Mouse (Mus musculus) midbrain, embryonic 11.5 days (tissue): Measurements from ENCODE around the gene Prtn3. TPM values are rescaled to one million over a fixed set of nuclear protein-coding genes. Genes with fewer than 3 reads are reported as not detected.

Experiments
- ATAC-seq: fragments of 200-750 bp; cut with Nextera tagmentation; 2 replicates; pipeline ENCODE4 v1.8.0; 2017; ENCODE audit warnings: moderate TSS enrichment, moderate library complexity; ENCODE audit not compliant: low FRiP score
- DNase-seq: peaks from one replicate; pipeline ENCODE4 v3.0.0; 2015; ENCODE audit warnings: low spot score; ENCODE audit errors: missing footprints
- H3K27ac ChIP-seq: fragments of 300-500 bp; sonication (generic); 2 replicates; pipeline ENCODE4 v1.5.1; 2014; ENCODE audit warnings: low read depth, low read length
- H3K27me3 ChIP-seq: fragments of 300-500 bp; sonication (generic); 2 replicates; pipeline ENCODE4 v1.6.1; 2014; ENCODE audit warnings: mild to moderate bottlenecking, low read length, moderate library complexity, mixed read lengths; ENCODE audit not compliant: control insufficient read depth, insufficient read depth
- H3K36me3 ChIP-seq: fragments of 300-500 bp; sonication (generic); 2 replicates; pipeline ENCODE4 v1.6.1; 2014; ENCODE audit warnings: mild to moderate bottlenecking, low read length, moderate library complexity, mixed read lengths; ENCODE audit not compliant: control insufficient read depth, insufficient read depth
- H3K4me1 ChIP-seq: fragments of 300-500 bp; sonication (generic); 2 replicates; pipeline ENCODE4 v1.6.1; 2014; ENCODE audit warnings: low read length; ENCODE audit not compliant: control insufficient read depth, insufficient read depth
- H3K4me2 ChIP-seq: fragments of 300-500 bp; sonication (generic); 2 replicates; pipeline ENCODE4 v1.6.1; 2014; ENCODE audit warnings: mild to moderate bottlenecking, moderate library complexity
- H3K4me3 ChIP-seq: fragments of 300-500 bp; sonication (generic); 2 replicates; pipeline ENCODE4 v1.5.1; 2014; ENCODE audit warnings: low read depth, low read length
- H3K9ac ChIP-seq: fragments of 300-500 bp; sonication (generic); 2 replicates; pipeline ENCODE4 v1.6.1; 2014; ENCODE audit warnings: low read length
- H3K9me3 ChIP-seq: fragments of 300-500 bp; sonication (generic); 2 replicates; pipeline ENCODE4 v1.6.1; 2016; ENCODE audit warnings: low read length; ENCODE audit not compliant: control insufficient read depth
- WGBS: fragments of 180-500 bp; shearing (Covaris S2); extraction: QIAGEN DNeasy Blood & Tissue Kit; methylation state at CpG from one replicate; pipeline ENCODE4 v1.1.7; 2014; 5-methylcytosine and 5-hydroxymethylcytosine counted together
- polyA plus RNA-seq: library from polyadenylated mRNA; unstranded; fragments of >200 nt; fragmentation: Nextera tagmentation; extraction: Ambion mirVana; gene quantifications from 2 replicates; pipeline ENCODE4 v1.2.1, GENCODE M21; 2014

Gene Prtn3
- polyA plus RNA-seq, 1 experiment from 2014 or later, result 11.9 TPM

- peak; percentile 89 for DNase-seq
- Histone ChIP-seq H3K27ac (no peak overlapping the region), H3K9me3 (no peaks in the 10 kb centered on the region), H3K4me1 (peaks cover 33% of the 10 kb centered on the region), H3K27me3 (peaks cover 60% of the 10 kb centered on the region), H3K36me3 (no peaks in the 10 kb centered on the region), H3K9ac (no peak overlapping the region), H3K4me2 (peak overlapping the region; percentile 6; the same call in 1 of the 2 replicates), H3K4me3 (no peak overlapping the region)
- no peak for ATAC-seq
- WGBS, result 4% methylated on average over 30 of the region's 35 CpGs
These were observed 44.2 kb downstream of the Prtn3 start for GRCm38 (mm10) chr10:79918231-79919078.

GRCm38 (mm10) chr10:79919251-79919849 is 45.1 kb downstream of the Prtn3 start:
- Histone ChIP-seq H3K27me3 (peaks cover 60% of the 10 kb centered on the region), H3K4me2 (0 out of 2 replicates have a peak overlapping the region, but pooled peaks have one; percentile 1), H3K9ac (no peak overlapping the region), H3K27ac (no peak overlapping the region), H3K4me3 (0 out of 2 replicates have a peak overlapping the region, but pooled peaks have one; percentile 1), H3K36me3 (no peaks in the 10 kb centered on the region), H3K4me1 (peaks cover 29% of the 10 kb centered on the region), H3K9me3 (no peaks in the 10 kb centered on the region)
- 4% methylated on average over 21 of the region's 21 CpGs for WGBS
- DNase-seq (no peak), ATAC-seq (no peak)

- Histone ChIP-seq H3K4me2 (no peak overlapping the region; the same call in 1 of the 2 replicates), H3K4me3 (0 out of 2 replicates have a peak overlapping the region, but pooled peaks have one; percentile 2), H3K27me3 (peaks cover 60% of the 10 kb centered on the region), H3K9ac (peak overlapping the region; percentile 12; the same call in 1 of the 2 replicates), H3K36me3 (no peaks in the 10 kb centered on the region), H3K9me3 (no peaks in the 10 kb centered on the region), H3K27ac (no peak overlapping the region), H3K4me1 (peaks cover 27% of the 10 kb centered on the region)
- DNase-seq (peak; percentile 91), ATAC-seq (peak; percentile 39)
- WGBS, result 15% methylated on average over 26 of the region's 26 CpGs
These were observed 46.0 kb downstream of the Prtn3 start for GRCm38 (mm10) chr10:79920056-79920890.

GRCm38 (mm10) chr10:79920958-79921535 is 46.8 kb downstream of the Prtn3 start, which contains the start of gene R3hdm4:
R3hdm4 (minus strand) TSS chr10:79921208.
- peak within 1 kb of the TSS; percentile 20 for H3K9ac ChIP-seq
- H3K27me3 ChIP-seq, result peaks cover 62% of the 10 kb centered on the region
- H3K4me3 ChIP-seq, result peak within 1 kb of the TSS; percentile 15
- H3K36me3 ChIP-seq, result no peaks in the 10 kb centered on the region
- peak within 1 kb of the TSS; percentile 28 for H3K4me2 ChIP-seq
- H3K27ac ChIP-seq, result no peak within 1 kb of the TSS
- WGBS, result 4% methylated on average over 41 of the region's 41 CpGs
- H3K9me3 ChIP-seq, result no peaks in the 10 kb centered on the region
- H3K4me1 ChIP-seq, result peaks cover 25% of the 10 kb centered on the region
- DNase-seq (no peak), ATAC-seq (no peak)

GRCm38 (mm10) chr10:79921572-79921971 is 47.3 kb downstream of the Prtn3 start:
- ATAC-seq, result no peak
- Histone ChIP-seq H3K9ac (peak overlapping the region; percentile 20; the same call in 1 of the 2 replicates), H3K9me3 (no peaks in the 10 kb centered on the region), H3K4me2 (peak overlapping the region; percentile 28), H3K4me3 (peak overlapping the region; percentile 15), H3K36me3 (no peaks in the 10 kb centered on the region), H3K27ac (no peak overlapping the region), H3K4me1 (peaks cover 28% of the 10 kb centered on the region), H3K27me3 (peaks cover 64% of the 10 kb centered on the region)
- WGBS, result 3% methylated on average over 34 of the region's 34 CpGs
- no peak for DNase-seq

GRCm38 (mm10) chr10:79924998-79925784 is 50.9 kb downstream of the Prtn3 start:
- Histone ChIP-seq H3K9me3 (no peaks in the 10 kb centered on the region), H3K27me3 (peaks cover 34% of the 10 kb centered on the region), H3K27ac (no peak overlapping the region), H3K36me3 (no peaks in the 10 kb centered on the region), H3K4me2 (no peak overlapping the region), H3K4me1 (peaks cover 33% of the 10 kb centered on the region), H3K4me3 (no peak overlapping the region), H3K9ac (no peak overlapping the region)
- ATAC-seq, result 0 out of 2 replicates have a peak, but pooled peaks have one; percentile 4
- WGBS, result 11% methylated on average over 29 of the region's 29 CpGs
- peak; percentile 99 for DNase-seq

GRCm38 (mm10) chr10:79925785-79926490 is 51.7 kb downstream of the Prtn3 start:
- peak overlapping the region; percentile 89 for H3K4me3 ChIP-seq
- peak overlapping the region; percentile 25; the same call in 1 of the 2 replicates for H3K27ac ChIP-seq
- DNase-seq (peak; percentile 89), ATAC-seq (no peak)
- peaks cover 27% of the 10 kb centered on the region for H3K4me1 ChIP-seq
- 17% methylated on average over 14 of the region's 15 CpGs for WGBS
- peak overlapping the region; percentile 86 for H3K4me2 ChIP-seq
- H3K9me3 ChIP-seq, result no peaks in the 10 kb centered on the region
- peaks cover 27% of the 10 kb centered on the region for H3K27me3 ChIP-seq
- H3K36me3 ChIP-seq, result no peaks in the 10 kb centered on the region
- peak overlapping the region; percentile 82 for H3K9ac ChIP-seq
